Mouse (Mus musculus) G1E (cell line): ENCODE measurements at regions not wholly inside any gene's neighbourhood (a gene's known extent, or its start where the extent isn't known, plus 50 kb on each side); places are given as distances from the start of the nearest gene placed in this dataset.

Experiments
- CTCF ChIP-seq: IDR thresholded peaks from 2 replicates; pipeline ENCODE4 v1.5.1; 2012; ENCODE audit warnings: low read depth, low read length, inconsistent platforms, mixed read lengths
- GATA1 ChIP-seq: IDR thresholded peaks from 2 replicates; pipeline ENCODE4 v1.6.1; 2012; ENCODE audit warnings: borderline replicate concordance, low read length, inconsistent platforms, mixed read lengths
- POLR2AphosphoS5 ChIP-seq: IDR thresholded peaks from 2 replicates; pipeline ENCODE4 v1.6.1; 2012; ENCODE audit warnings: low read depth, low read length, inconsistent platforms; ENCODE audit not compliant: insufficient replicate concordance
- TAL1 ChIP-seq: conservative IDR thresholded peaks from 2 replicates; pipeline ENCODE4 v1.6.1; 2012; ENCODE audit warnings: low read depth, low read length, inconsistent platforms, mixed read lengths

GRCm38 (mm10) chr15:85683716-85684115, 51.1 kb upstream of the Ppara start:
- TF ChIP-seq GATA1 (no peak), CTCF (no peak), TAL1 (no peak), POLR2AphosphoS5 (no peak)
